ENCODE assay signal across 9 mouse cellular contexts in the genomic region with DNA sequence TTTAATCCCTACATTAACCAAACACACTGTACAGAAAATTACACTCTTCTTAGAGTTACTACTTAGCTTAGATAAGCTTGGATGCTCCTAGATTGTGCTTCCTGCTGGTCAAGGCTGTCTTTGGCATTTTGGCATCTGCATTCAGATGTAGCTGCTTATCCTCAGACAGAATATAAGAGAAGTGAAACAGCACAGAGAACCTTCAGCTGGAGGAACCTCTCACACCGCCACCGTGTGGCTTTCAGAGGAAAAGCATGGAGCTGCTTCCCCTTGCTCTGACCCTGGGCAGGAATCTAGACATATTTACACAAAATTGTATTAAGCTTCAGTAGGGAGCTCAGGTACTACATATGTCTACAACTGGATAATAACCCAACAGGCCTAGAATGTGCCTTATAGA. TPM values are rescaled to one million over a fixed set of nuclear protein-coding genes. Genes with fewer than 3 reads are reported as not detected.
DNase-seq lines count a peak whose midpoint lies in the region; ATAC-seq and TF ChIP-seq lines count a peak whose summit lies in the region.
"Had no signal": no experiment of that assay in that cellular context is flagged by ENCODE, and none has a peak within 500 bp of the region (broad histone marks: within the 10 kb centered on the region; RNA-seq: fewer than 3 reads in every experiment).

No protein-coding gene starts in this region.

- no peak for ATAC-seq in CD4-positive, CD25-positive, alpha-beta regulatory T cell, adult 4 months
- ATAC-seq in liver, postnatal 0 days: no peak
- ATAC-seq in liver, embryonic 11.5 days (replicated peaks; ENCODE audit: low FRiP score): no peak
- no peak for ATAC-seq in hindbrain, embryonic 14.5 days (ENCODE audit: low FRiP score)

- no peak overlapping the region for H3K4me2 ChIP-seq in liver, postnatal 0 days (ENCODE audit: low read depth, low read length)
- H3K4me2 ChIP-seq in liver, embryonic 11.5 days: no peak overlapping the region
- no peak overlapping the region for H3K4me2 ChIP-seq in hindbrain, embryonic 14.5 days (replicated peaks)

- H3K36me3 ChIP-seq in liver, postnatal 0 days (replicated peaks; ENCODE audit: insufficient read depth, low read length): no peaks in the 10 kb centered on the region
- no peaks in the 10 kb centered on the region for H3K36me3 ChIP-seq in liver, embryonic 11.5 days (ENCODE audit: control insufficient read depth, insufficient read depth, low read length)
- no peaks in the 10 kb centered on the region for H3K36me3 ChIP-seq in hindbrain, embryonic 14.5 days (replicated peaks; ENCODE audit: control insufficient read depth, insufficient read depth)

- 0% methylated on average over 2 of the region's 2 CpGs for WGBS in liver, postnatal 0 days (ENCODE audit: insufficient replicate concordance)
- 0% methylated on average over 2 of the region's 2 CpGs for WGBS in liver, embryonic 11.5 days
- WGBS in hindbrain, embryonic 14.5 days: 0% methylated on average over 2 of the region's 2 CpGs

- H3K27me3 ChIP-seq in liver, postnatal 0 days (ENCODE audit: insufficient read depth, low read length): no peaks in the 10 kb centered on the region
- H3K27me3 ChIP-seq in liver, embryonic 11.5 days (replicated peaks; ENCODE audit: control insufficient read depth, insufficient read depth, low read length): no peaks in the 10 kb centered on the region; the same call in 1 of the 2 replicates
- no peaks in the 10 kb centered on the region for H3K27me3 ChIP-seq in hindbrain, embryonic 14.5 days (ENCODE audit: control insufficient read depth, insufficient read depth, low read length)

- H3K27ac ChIP-seq in liver, postnatal 0 days (ENCODE audit: low read depth): no peak overlapping the region
- no peak overlapping the region for H3K27ac ChIP-seq in liver, embryonic 11.5 days (ENCODE audit: low read depth, low read length)
- H3K27ac ChIP-seq in hindbrain, embryonic 14.5 days: no peak overlapping the region

- no peaks in the 10 kb centered on the region for H3K4me1 ChIP-seq in liver, postnatal 0 days (ENCODE audit: insufficient read depth)
- no peaks in the 10 kb centered on the region for H3K4me1 ChIP-seq in liver, embryonic 11.5 days (replicated peaks; ENCODE audit: control insufficient read depth, insufficient read depth, low read length)
- no peaks in the 10 kb centered on the region for H3K4me1 ChIP-seq in hindbrain, embryonic 14.5 days (replicated peaks; ENCODE audit: control insufficient read depth, insufficient read depth, low read length)

- peak; percentile 64 for TF ChIP-seq CTCF in liver, postnatal 0 days (IDR thresholded peaks at IDR 0.05; ENCODE audit: low read depth)

- no peak overlapping the region for H3K4me3 ChIP-seq in liver, postnatal 0 days (ENCODE audit: low read depth, low read length)
- H3K4me3 ChIP-seq in liver, embryonic 11.5 days (ENCODE audit: low read depth, low read length): no peak overlapping the region
- H3K4me3 ChIP-seq in hindbrain, embryonic 14.5 days (replicated peaks; ENCODE audit: low read length): no peak overlapping the region

- H3K9me3 ChIP-seq in liver, postnatal 0 days (ENCODE audit: low read length): no peaks in the 10 kb centered on the region
- H3K9me3 ChIP-seq in liver, embryonic 11.5 days (ENCODE audit: control insufficient read depth, low read length): no peaks in the 10 kb centered on the region
- no peaks in the 10 kb centered on the region for H3K9me3 ChIP-seq in hindbrain, embryonic 14.5 days (ENCODE audit: control insufficient read depth, low read length)

- TF ChIP-seq EP300 in liver, postnatal 0 days (IDR thresholded peaks at IDR 0.05; ENCODE audit: low read depth): no peak

- DNase-seq in CD4-positive, CD25-positive, alpha-beta regulatory T cell, adult 2 months (ENCODE audit: low read depth, low spot score): peak; percentile 27
- DNase-seq in liver, postnatal 0 days: peak; percentile 22
- no peak for DNase-seq in liver, embryonic 11.5 days (ENCODE audit: low spot score)
- DNase-seq in c-Kit-positive CD71-negative TER-119-negative erythroid progenitor cells, embryonic 14.5 days (ENCODE audit: low read depth): peak; percentile 8
- DNase-seq in hindbrain, embryonic 14.5 days (ENCODE audit: low spot score): peak; percentile 78
- DNase-seq in lung, adult 18-20 months: peak; percentile 9 to 12
- DNase-seq in right cerebral cortex, postnatal 25 days: peak; percentile 33

- no peak overlapping the region for H3K9ac ChIP-seq in liver, postnatal 0 days (replicated peaks)
- no peak overlapping the region for H3K9ac ChIP-seq in liver, embryonic 11.5 days (ENCODE audit: low read depth, low read length)
- no peak overlapping the region for H3K9ac ChIP-seq in hindbrain, embryonic 14.5 days

RNA-seq across cellular contexts. Expression of gene Gm2431, which starts 2.6 kb away (rescaled TPM):
- not detected for polyA plus RNA-seq in CD4-positive, CD25-positive, alpha-beta regulatory T cell, adult 4 months (2017; shearing (Covaris generic))
- not detected in 2 replicates for polyA plus RNA-seq in liver, postnatal 0 days (2015; fragmentation: Nextera tagmentation; extraction: Ambion mirVana)
- polyA plus RNA-seq in liver, embryonic 11.5 days (2014; fragmentation: Nextera tagmentation; extraction: Ambion mirVana): not detected in 2 replicates
- polyA plus RNA-seq in hindbrain, embryonic 14.5 days (2014; fragmentation: Nextera tagmentation; extraction: Ambion mirVana): not detected in 2 replicates
- polyA plus RNA-seq: gonadal fat pad, adult 2 months had no signal

RNA-seq across cellular contexts. Expression of gene Gm40460, which starts 14.6 kb away (rescaled TPM):
- polyA plus RNA-seq in CD4-positive, CD25-positive, alpha-beta regulatory T cell, adult 4 months (2017; shearing (Covaris generic)): not detected
- not detected in 2 replicates for polyA plus RNA-seq in liver, postnatal 0 days (2015; fragmentation: Nextera tagmentation; extraction: Ambion mirVana)
- polyA plus RNA-seq in liver, embryonic 11.5 days (2014; fragmentation: Nextera tagmentation; extraction: Ambion mirVana): not detected in 2 replicates
- not detected in 2 replicates for polyA plus RNA-seq in hindbrain, embryonic 14.5 days (2014; fragmentation: Nextera tagmentation; extraction: Ambion mirVana)
- polyA plus RNA-seq: gonadal fat pad, adult 2 months had no signal

RNA-seq across cellular contexts. Expression of gene Gm4559, which starts 18.6 kb away (rescaled TPM):
- polyA plus RNA-seq in CD4-positive, CD25-positive, alpha-beta regulatory T cell, adult 4 months (2017; shearing (Covaris generic)): not detected
- polyA plus RNA-seq in liver, postnatal 0 days (2015; fragmentation: Nextera tagmentation; extraction: Ambion mirVana): not detected in 2 replicates
- polyA plus RNA-seq in liver, embryonic 11.5 days (2014; fragmentation: Nextera tagmentation; extraction: Ambion mirVana): not detected in 2 replicates
- not detected in 2 replicates for polyA plus RNA-seq in hindbrain, embryonic 14.5 days (2014; fragmentation: Nextera tagmentation; extraction: Ambion mirVana)
- polyA plus RNA-seq: gonadal fat pad, adult 2 months had no signal

RNA-seq across cellular contexts. Expression of gene Krtap5-5, which starts 25.7 kb away (rescaled TPM):
- not detected for polyA plus RNA-seq in CD4-positive, CD25-positive, alpha-beta regulatory T cell, adult 4 months (2017; shearing (Covaris generic))
- not detected in 2 replicates for polyA plus RNA-seq in liver, postnatal 0 days (2015; fragmentation: Nextera tagmentation; extraction: Ambion mirVana)
- not detected in 2 replicates for polyA plus RNA-seq in liver, embryonic 11.5 days (2014; fragmentation: Nextera tagmentation; extraction: Ambion mirVana)
- polyA plus RNA-seq in hindbrain, embryonic 14.5 days (2014; fragmentation: Nextera tagmentation; extraction: Ambion mirVana): not detected in 2 replicates
- polyA plus RNA-seq: gonadal fat pad, adult 2 months had no signal

RNA-seq across cellular contexts. Expression of gene Krtap5-1, which starts 41.4 kb away (rescaled TPM):
- polyA plus RNA-seq in CD4-positive, CD25-positive, alpha-beta regulatory T cell, adult 4 months (2017; shearing (Covaris generic)): not detected
- not detected in 2 replicates for polyA plus RNA-seq in liver, postnatal 0 days (2015; fragmentation: Nextera tagmentation; extraction: Ambion mirVana)
- polyA plus RNA-seq in liver, embryonic 11.5 days (2014; fragmentation: Nextera tagmentation; extraction: Ambion mirVana): not detected in 2 replicates
- polyA plus RNA-seq in hindbrain, embryonic 14.5 days (2014; fragmentation: Nextera tagmentation; extraction: Ambion mirVana): not detected in 2 replicates
- polyA plus RNA-seq: gonadal fat pad, adult 2 months had no signal
